Mouse (Mus musculus) heart, adult 9 months (tissue): Measurements from ENCODE around the gene C1qtnf1.
"Not testable (repeated sequence)": the region's sequence is repeated elsewhere in the genome, so short reads cannot be mapped to it uniquely, and the experiment has no call there.

Source experiments
- DNase-seq, 2 experiments: peaks; one replicate each; pipeline ENCODE4 v3.0.0; 2022; ENCODE audit warnings: low spot score in 2 of 2

C1qtnf1 gene

GRCm38 (mm10) chr11:118427986-118428385, at the start of gene C1qtnf1:
Gene C1qtnf1 (plus strand): TSS chr11:118428203.
- DNase-seq = peak in 1 of 2 experiments; percentile 61

- no peak for DNase-seq
These were observed 49.3 kb upstream of the C1qtnf1 start for GRCm38 (mm10) chr11:118378656-118379055.

- peak; percentile 71 to 86 for DNase-seq
These were observed 48.6 kb upstream of the C1qtnf1 start for GRCm38 (mm10) chr11:118379251-118380009.

- DNase-seq = not testable (repeated sequence)
These were observed 40.2 kb upstream of the C1qtnf1 start for GRCm38 (mm10) chr11:118387816-118388215.

GRCm38 (mm10) chr11:118393991-118394390, 34.0 kb upstream of the C1qtnf1 start:
- DNase-seq = no peak

GRCm38 (mm10) chr11:118394538-118394937, 33.5 kb upstream of the C1qtnf1 start:
- no peak for DNase-seq

GRCm38 (mm10) chr11:118397806-118398530, 30.0 kb upstream of the C1qtnf1 start:
- no peak for DNase-seq

GRCm38 (mm10) chr11:118399891-118400565, 28.0 kb upstream of the C1qtnf1 start:
- no peak for DNase-seq

- peak; percentile 50 to 79 for DNase-seq
These were observed 27.5 kb upstream of the C1qtnf1 start for GRCm38 (mm10) chr11:118400566-118400936.

- no peak for DNase-seq
These were observed 26.8 kb upstream of the C1qtnf1 start for GRCm38 (mm10) chr11:118401195-118401594.

- DNase-seq = peak; percentile 81 to 85
These were observed 26.2 kb upstream of the C1qtnf1 start, which contains the start of gene Lgals3bp for GRCm38 (mm10) chr11:118401760-118402280. Gene Lgals3bp (minus strand): TSS chr11:118402092.

- DNase-seq = no peak
These were observed 24.8 kb upstream of the C1qtnf1 start for GRCm38 (mm10) chr11:118403183-118403582.

- no peak for DNase-seq
These were observed 23.8 kb upstream of the C1qtnf1 start for GRCm38 (mm10) chr11:118403951-118404899.

- no peak for DNase-seq
These were observed 22.7 kb upstream of the C1qtnf1 start for GRCm38 (mm10) chr11:118405311-118405710.

- DNase-seq = no peak
These were observed 21.5 kb upstream of the C1qtnf1 start for GRCm38 (mm10) chr11:118406521-118406920.

GRCm38 (mm10) chr11:118407318-118407910, 20.6 kb upstream of the C1qtnf1 start:
- no peak for DNase-seq

GRCm38 (mm10) chr11:118408051-118408740, 19.8 kb upstream of the C1qtnf1 start:
- no peak for DNase-seq

- DNase-seq = no peak
These were observed 18.6 kb upstream of the C1qtnf1 start for GRCm38 (mm10) chr11:118409106-118410072.

- no peak for DNase-seq
These were observed 17.9 kb upstream of the C1qtnf1 start for GRCm38 (mm10) chr11:118410073-118410444.
